In genomic region chr9:89178833-89179232, GRCm38 (mm10) we compare ENCODE assay signal across 10 mouse cellular contexts. TPM values are rescaled to one million over a fixed set of nuclear protein-coding genes. Genes with fewer than 3 reads are reported as not detected.
DNase-seq lines count a peak whose midpoint lies in the region; ATAC-seq and TF ChIP-seq lines count a peak whose summit lies in the region.
"Not testable (repeated sequence)": the region's sequence is repeated elsewhere in the genome, so short reads cannot be mapped to it uniquely, and the experiment has no call there.
"Had no signal": no experiment of that assay in that cellular context is flagged by ENCODE, and none has a peak within 500 bp of the region (broad histone marks: within the 10 kb centered on the region; RNA-seq: fewer than 3 reads in every experiment).

No protein-coding gene starts in this region.

- peak; percentile 17 for DNase-seq in MEL (ENCODE audit: low read depth, low spot score)
- DNase-seq in cerebellum, adult 11 months = peak; percentile 43
- peak; percentile 38 to 71 for DNase-seq in frontal cortex, postnatal 14 days (ENCODE audit: low spot score in 2 of 2)
- DNase-seq in hindbrain, embryonic 11.5 days (ENCODE audit: low spot score) = peak; percentile 23
- DNase-seq in layer of hippocampus, postnatal 10 days (ENCODE audit: low spot score in 2 of 2) = peak; percentile 82 to 85
- peak; percentile 88 for DNase-seq in lung, postnatal 10 days
- peak; percentile 58 for DNase-seq in retina, embryonic 14.5 days (ENCODE audit: low spot score)
- DNase-seq in thymus, postnatal 10 days (ENCODE audit: low spot score in 2 of 2) = peak; percentile 38 to 58

- not testable (repeated sequence) for H3K9me3 ChIP-seq in MEL (replicated peaks; ENCODE audit: insufficient read depth, low read length); hindbrain, embryonic 11.5 days (ENCODE audit: control insufficient read depth, low read length)

- H3K4me1 ChIP-seq in MEL (ENCODE audit: control insufficient read depth in 1 of 2, insufficient read depth in 2 of 2, low read length in 2 of 2); hindbrain, embryonic 11.5 days (replicated peaks; ENCODE audit: control insufficient read depth, insufficient read depth, low read length): not testable (repeated sequence)

- not testable (repeated sequence) for H3K36me3 ChIP-seq in MEL (ENCODE audit: control insufficient read depth in 1 of 2, insufficient read depth in 2 of 2, low read length in 2 of 2); hindbrain, embryonic 11.5 days (ENCODE audit: control insufficient read depth, insufficient read depth, low read length)

- H3K27ac ChIP-seq in MEL (ENCODE audit: control insufficient read depth, low read depth, low read length); hindbrain, embryonic 11.5 days (ENCODE audit: low read depth, low read length): not testable (repeated sequence)

- not testable (repeated sequence) for H3K27me3 ChIP-seq in MEL (ENCODE audit: control insufficient read depth in 1 of 2, insufficient read depth in 2 of 2, low read length in 2 of 2); hindbrain, embryonic 11.5 days (ENCODE audit: control insufficient read depth, insufficient read depth, low read length)

- H3K9ac ChIP-seq in MEL (ENCODE audit: control insufficient read depth, low read depth, low read length, poor library complexity, severe bottlenecking); hindbrain, embryonic 11.5 days (ENCODE audit: low read depth, low read length): not testable (repeated sequence)

- H3K4me3 ChIP-seq in MEL (ENCODE audit: control insufficient read depth in 1 of 2, insufficient read depth in 1 of 2, low read depth in 2 of 2, low read length in 2 of 2); hindbrain, embryonic 11.5 days (ENCODE audit: low read depth, low read length): not testable (repeated sequence)

- 32% methylated on average over 2 of the region's 3 CpGs for WGBS in hindbrain, embryonic 11.5 days

- not testable (repeated sequence) for TF ChIP-seq EP300 in MEL (IDR thresholded peaks at IDR 0.05; ENCODE audit: low read depth in 1 of 2, low read length in 2 of 2)

- peak; percentile 27 for TF ChIP-seq RAD21 in MEL (IDR thresholded peaks at IDR 0.05; ENCODE audit: low read depth, low read length)

- ATAC-seq in hindbrain, embryonic 11.5 days (ENCODE audit: low FRiP score) = not testable (repeated sequence)

- TF ChIP-seq POLR2A in MEL (IDR thresholded peaks at IDR 0.05; ENCODE audit: control insufficient read depth in 1 of 2, insufficient read depth in 1 of 2, low read depth in 1 of 2, low read length in 2 of 2, poor library complexity in 1 of 2) = not testable (repeated sequence)

- TF ChIP-seq CTCF in MEL (IDR thresholded peaks at IDR 0.05 in 2 of 3, conservative IDR thresholded peaks at IDR 0.05 in 1 of 3; ENCODE audit: control insufficient read depth in 1 of 3, insufficient read depth in 1 of 3, low read depth in 2 of 3, low read length in 3 of 3, poor library complexity in 1 of 3, severe bottlenecking in 1 of 3) = peak in 2 of 3 experiments; percentile 30 to 37; a peak in 4 of 6 replicates

- not testable (repeated sequence) for H3K79me2 ChIP-seq in MEL (ENCODE audit: control insufficient read depth, insufficient read depth, low read length, poor library complexity)

- H3K4me2 ChIP-seq in hindbrain, embryonic 11.5 days (replicated peaks; ENCODE audit: low read depth, low read length) = not testable (repeated sequence)

TF ChIP-seq in MEL, 35 proteins besides CTCF, POLR2A, EP300 and RAD21:
- TF ChIP-seq SMC3 (IDR thresholded peaks at IDR 0.05; ENCODE audit: low read depth, low read length) (peak; percentile 35; the same call in 1 of the 2 replicates), ZC3H11A (IDR thresholded peaks at IDR 0.05; ENCODE audit: low read depth, low read length) (0 out of 2 replicates have a peak, but pooled peaks have one; percentile 9)

RNA-seq across cellular contexts. Expression of gene Bcl2a1b, which starts 20.2 kb away (rescaled TPM):
- total RNA-seq in MEL (2012; rRNA removed) = not detected in 2 replicates
- not detected for polyA plus RNA-seq in MEL (2012; ENCODE audit: insufficient read depth in 1 of 2, insufficient read length in 2 of 2, low read depth in 1 of 2, low replicate concordance in 2 of 2, missing spikeins in 1 of 2)
- 0.69 TPM in 1 of 2 replicates, not detected in the other for polyA plus RNA-seq in hindbrain, embryonic 11.5 days (2014; fragmentation: Nextera tagmentation; extraction: Ambion mirVana)
- total RNA-seq in layer of hippocampus, postnatal 10 days (2021) = under 1 TPM in 1 of 2 experiments, not detected in 1; 0.87 TPM
- polyA plus RNA-seq: forebrain, embryonic 13.5 days had no signal

RNA-seq across cellular contexts. Expression of gene Gm29094, which starts 20.3 kb away (rescaled TPM):
- total RNA-seq in MEL (2012; rRNA removed) = not detected in 2 replicates
- not detected for polyA plus RNA-seq in MEL (2012; ENCODE audit: insufficient read depth in 1 of 2, insufficient read length in 2 of 2, low read depth in 1 of 2, low replicate concordance in 2 of 2, missing spikeins in 1 of 2)
- 0.98 TPM in 1 of 2 replicates, not detected in the other for polyA plus RNA-seq in hindbrain, embryonic 11.5 days (2014; fragmentation: Nextera tagmentation; extraction: Ambion mirVana)
- not detected for total RNA-seq in layer of hippocampus, postnatal 10 days (2021)
- polyA plus RNA-seq: forebrain, embryonic 13.5 days; kidney, embryonic 15.5 days had no signal

RNA-seq across cellular contexts. Expression of gene Mthfs, which starts 31.6 kb away (rescaled TPM):
- 1.1 and 1.2 TPM in 2 replicates for total RNA-seq in MEL (2012; rRNA removed)
- polyA plus RNA-seq in MEL (2012; ENCODE audit: insufficient read depth in 1 of 2, insufficient read length in 2 of 2, low read depth in 1 of 2, low replicate concordance in 2 of 2, missing spikeins in 1 of 2) = 10 to 100 TPM in 1 of 2 experiments, not detected in 1; 10.7 TPM
- 14.9 and 16.2 TPM in 2 replicates for polyA plus RNA-seq in hindbrain, embryonic 11.5 days (2014; fragmentation: Nextera tagmentation; extraction: Ambion mirVana)
- 10 to 100 TPM; 28.2 to 51.8 TPM for total RNA-seq in layer of hippocampus, postnatal 10 days (2021)

Comparison
In these comparisons a context has a peak if more than half of its experiments do, and no peak if none do; other contexts are left out.
1. DNase-seq: peak in every context shown above with its lines; median percentile 88 in lung, postnatal 10 days; 84 in layer of hippocampus, postnatal 10 days; 58 in retina, embryonic 14.5 days; 54 in frontal cortex, postnatal 14 days; 48 in thymus, postnatal 10 days; 43 in cerebellum, adult 11 months; 23 in hindbrain, embryonic 11.5 days; 17 in MEL.
2. RNA of gene Mthfs, which starts 31.6 kb away (total RNA-seq): 28.2 to 51.8 TPM in layer of hippocampus, postnatal 10 days; 1.1 to 1.2 TPM in MEL; every median in the first group is over 10 times any median in the second.